Mouse (Mus musculus): Measurements from ENCODE around the gene Sik2.

DNA sequence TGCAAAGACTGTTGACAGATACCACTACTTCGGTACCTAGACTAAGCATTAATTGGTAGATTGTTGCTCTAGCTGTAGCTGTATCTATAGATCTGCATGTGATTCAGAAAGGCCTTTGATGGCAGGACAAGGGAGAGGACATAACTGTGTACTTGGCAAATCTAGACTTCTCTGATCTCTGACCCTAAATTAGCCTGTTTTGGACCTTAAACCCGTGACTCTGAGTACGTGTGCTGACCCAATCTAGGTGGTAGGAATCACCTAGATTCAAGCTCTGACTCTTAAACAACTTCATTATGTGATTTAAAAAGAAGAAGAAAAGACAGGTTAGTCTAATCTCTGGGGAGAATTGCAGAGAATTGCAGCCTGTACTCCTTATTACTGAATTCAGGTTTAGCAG, 163.8 kb downstream of the Sik2 start, which contains the start of gene Ppp2r1b:
- TF ChIP-seq POLR2A (IDR thresholded peaks at IDR 0.05; ENCODE audit: insufficient read depth, low read length), result no peak
- no peak for TF ChIP-seq CTCF (IDR thresholded peaks at IDR 0.05; ENCODE audit: low read depth, low read length)

Measured in ES-Bruce4 (cell line).